In the genomic region with DNA sequence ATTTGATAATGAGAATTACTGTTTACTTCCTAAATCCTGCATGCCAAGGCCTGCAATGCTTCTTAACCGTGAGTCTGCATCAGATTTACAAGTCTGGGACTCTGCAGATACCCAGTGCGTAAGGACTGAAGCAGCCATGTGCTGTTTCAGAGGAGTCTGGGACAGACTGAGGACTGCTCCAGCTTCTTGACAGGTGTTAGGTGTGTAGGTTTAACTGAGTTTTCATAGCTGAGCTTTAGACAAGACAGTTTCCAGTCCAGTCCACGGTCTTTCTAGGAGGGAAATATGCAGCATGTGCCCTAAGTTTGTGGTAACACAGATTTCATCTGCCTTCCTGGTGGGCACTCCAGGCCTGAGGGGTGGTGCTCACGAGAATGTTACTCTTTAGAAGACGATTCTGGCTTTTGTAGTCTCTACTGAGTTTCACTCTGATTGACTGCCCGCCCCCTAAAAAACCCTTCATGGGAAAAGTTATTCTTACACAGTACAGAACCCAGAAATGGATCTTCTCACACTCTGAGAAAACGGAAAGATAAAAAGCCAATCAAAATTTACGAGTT, we compare ENCODE assay signal across 17 mouse cellular contexts. TPM values are rescaled to one million over a fixed set of nuclear protein-coding genes. Genes with fewer than 3 reads are reported as not detected.
DNase-seq lines count a peak whose midpoint lies in the region; ATAC-seq and TF ChIP-seq lines count a peak whose summit lies in the region.
"Had no signal": no experiment of that assay in that cellular context is flagged by ENCODE, and none has a peak within 500 bp of the region (broad histone marks: within the 10 kb centered on the region; RNA-seq: fewer than 3 reads in every experiment).

No protein-coding gene starts in this region.

- peak; percentile 46 for DNase-seq in heart, adult 11 months
- DNase-seq in heart, postnatal 10 days: no peak
- no peak for DNase-seq in spleen, adult 2 months (ENCODE audit: low read depth in 1 of 2, low spot score in 2 of 2)
- DNase-seq in spleen, adult 12 weeks (ENCODE audit: low spot score): no peak
- peak; percentile 18 for DNase-seq in limb, embryonic 10.5 days (ENCODE audit: low spot score)
- DNase-seq in stomach, postnatal 0 days (ENCODE audit: low spot score): peak; percentile 9
- no peak for DNase-seq in midbrain, embryonic 14.5 days
- no peak for DNase-seq in gastrocnemius, adult 18-20 months (ENCODE audit: low spot score)
- DNase-seq: cerebellum, adult 8-10 months; kidney, postnatal 10 days; liver, embryonic 13.5 days; spleen, adult 18-20 months had no signal

- WGBS in spleen, adult 2 months: 63% methylated on average over 8 of the region's 8 CpGs
- 83% methylated on average over 8 of the region's 8 CpGs for WGBS in limb, embryonic 10.5 days
- 59% methylated on average over 8 of the region's 8 CpGs for WGBS in stomach, postnatal 0 days
- 86% methylated on average over 8 of the region's 8 CpGs for WGBS in midbrain, embryonic 14.5 days

- H3K4me2 ChIP-seq in stomach, postnatal 0 days (replicated peaks; ENCODE audit: low read depth): no peak overlapping the region
- no peak overlapping the region for H3K4me2 ChIP-seq in midbrain, embryonic 14.5 days (ENCODE audit: low read length)
- H3K4me2 ChIP-seq: heart, embryonic 13.5 days; liver, embryonic 13.5 days; midbrain, embryonic 13.5 days had no signal

- H3K9ac ChIP-seq in stomach, postnatal 0 days (ENCODE audit: low read length): no peak overlapping the region
- H3K9ac ChIP-seq in midbrain, embryonic 14.5 days (replicated peaks; ENCODE audit: low read length): no peak overlapping the region
- H3K9ac ChIP-seq: heart, embryonic 13.5 days; liver, embryonic 13.5 days; midbrain, embryonic 13.5 days had no signal

- peaks cover 4% of the 10 kb centered on the region for H3K36me3 ChIP-seq in spleen, adult 2 months (ENCODE audit: control insufficient read depth, insufficient read depth, low read length)
- no peaks in the 10 kb centered on the region for H3K36me3 ChIP-seq in limb, embryonic 10.5 days
- H3K36me3 ChIP-seq in stomach, postnatal 0 days (ENCODE audit: control insufficient read depth, insufficient read depth, low read length): no peaks in the 10 kb centered on the region
- no peaks in the 10 kb centered on the region for H3K36me3 ChIP-seq in midbrain, embryonic 14.5 days (ENCODE audit: control insufficient read depth, insufficient read depth, low read length)
- H3K36me3 ChIP-seq: heart, embryonic 13.5 days; liver, embryonic 13.5 days; midbrain, embryonic 13.5 days had no signal

- TF ChIP-seq CTCF in spleen, adult 2 months (IDR thresholded peaks at IDR 0.05; ENCODE audit: extremely low read depth, insufficient read depth, insufficient read length, insufficient replicate concordance): no peak
- TF ChIP-seq CTCF in stomach, postnatal 0 days (IDR thresholded peaks at IDR 0.05; ENCODE audit: low read depth): no peak

- H3K27ac ChIP-seq in spleen, adult 2 months (ENCODE audit: insufficient read depth, low read length): peak overlapping the region; percentile 65
- no peak overlapping the region for H3K27ac ChIP-seq in limb, embryonic 10.5 days
- no peak overlapping the region for H3K27ac ChIP-seq in stomach, postnatal 0 days (replicated peaks)
- no peak overlapping the region for H3K27ac ChIP-seq in midbrain, embryonic 14.5 days (replicated peaks; ENCODE audit: low read depth, low read length)
- H3K27ac ChIP-seq: heart, embryonic 13.5 days; liver, embryonic 13.5 days; midbrain, embryonic 13.5 days had no signal

- H3K9me3 ChIP-seq in limb, embryonic 10.5 days (replicated peaks): no peaks in the 10 kb centered on the region
- H3K9me3 ChIP-seq in stomach, postnatal 0 days (ENCODE audit: control insufficient read depth, low read length): no peaks in the 10 kb centered on the region
- no peaks in the 10 kb centered on the region for H3K9me3 ChIP-seq in midbrain, embryonic 14.5 days (ENCODE audit: control insufficient read depth, low read length)
- H3K9me3 ChIP-seq: liver, embryonic 13.5 days; midbrain, embryonic 13.5 days had no signal

- no peak for TF ChIP-seq EP300 in stomach, postnatal 0 days (optimal IDR thresholded peaks at IDR 0.05)

- no peaks in the 10 kb centered on the region for H3K27me3 ChIP-seq in spleen, adult 2 months (ENCODE audit: control insufficient read depth, insufficient read depth, low read length)
- H3K27me3 ChIP-seq in limb, embryonic 10.5 days (ENCODE audit: low read depth, poor library complexity, severe bottlenecking): no peaks in the 10 kb centered on the region
- H3K27me3 ChIP-seq in stomach, postnatal 0 days (ENCODE audit: control insufficient read depth, insufficient read depth, low read length): no peaks in the 10 kb centered on the region
- H3K27me3 ChIP-seq in midbrain, embryonic 14.5 days (ENCODE audit: control insufficient read depth, insufficient read depth, low read length): no peaks in the 10 kb centered on the region
- H3K27me3 ChIP-seq: heart, embryonic 13.5 days; liver, embryonic 13.5 days; midbrain, embryonic 13.5 days had no signal

- no peak for TF ChIP-seq POLR2A in spleen, adult 2 months (IDR thresholded peaks at IDR 0.05; ENCODE audit: low read depth, low read length)

- ATAC-seq in stomach, postnatal 0 days (ENCODE audit: low FRiP score, low TSS enrichment): no peak
- no peak for ATAC-seq in midbrain, embryonic 14.5 days (ENCODE audit: low FRiP score, low TSS enrichment)
- ATAC-seq: forebrain, embryonic 14.5 days; midbrain, embryonic 13.5 days had no signal

- peaks cover 26% of the 10 kb centered on the region for H3K4me1 ChIP-seq in spleen, adult 2 months (ENCODE audit: control insufficient read depth, insufficient read depth, insufficient read length)
- H3K4me1 ChIP-seq in limb, embryonic 10.5 days: peaks cover 2% of the 10 kb centered on the region; the same call in 1 of the 2 replicates
- H3K4me1 ChIP-seq in stomach, postnatal 0 days (replicated peaks; ENCODE audit: control insufficient read depth, insufficient read depth): no peaks in the 10 kb centered on the region
- no peaks in the 10 kb centered on the region for H3K4me1 ChIP-seq in midbrain, embryonic 14.5 days (ENCODE audit: control insufficient read depth, insufficient read depth, low read length)
- H3K4me1 ChIP-seq: midbrain, embryonic 13.5 days had no signal

- no peak overlapping the region for H3K4me3 ChIP-seq in spleen, adult 2 months (ENCODE audit: extremely low read depth, insufficient read depth, insufficient read length)
- no peak overlapping the region for H3K4me3 ChIP-seq in limb, embryonic 10.5 days
- no peak overlapping the region for H3K4me3 ChIP-seq in stomach, postnatal 0 days (ENCODE audit: low read depth, low read length)
- no peak overlapping the region for H3K4me3 ChIP-seq in midbrain, embryonic 14.5 days (replicated peaks; ENCODE audit: low read depth, low read length)
- H3K4me3 ChIP-seq: heart, embryonic 13.5 days; liver, embryonic 13.5 days; midbrain, embryonic 13.5 days had no signal

- intact Hi-C loops in heart, postnatal 10 days (cut with DNase I): no loop called here

RNA-seq across cellular contexts. Expression of a gene that starts 17.7 kb away (rescaled TPM):
- 1 to 10 TPM; 1.3 TPM for total RNA-seq in heart, postnatal 10 days (2021)
- polyA plus RNA-seq in spleen, adult 2 months (2012; rRNA removed): 19.3 and 21.5 TPM in 2 replicates
- polyA plus RNA-seq in limb, embryonic 10.5 days (2016; fragmentation: Nextera tagmentation; extraction: Ambion mirVana): 2.4 and 2.7 TPM in 2 replicates
- 1.8 and 2.0 TPM in 2 replicates for polyA plus RNA-seq in stomach, postnatal 0 days (2015; fragmentation: Nextera tagmentation; extraction: Ambion mirVana)
- polyA plus RNA-seq in midbrain, embryonic 14.5 days (2014; fragmentation: Nextera tagmentation; extraction: Ambion mirVana): 0.67 and 0.72 TPM in 2 replicates
- under 1 TPM in 1 of 2 experiments, not detected in 1; 0.40 TPM for total RNA-seq in gastrocnemius, adult 18-20 months (2021)

RNA-seq across cellular contexts. Expression of a gene that starts 31.7 kb away (rescaled TPM):
- under 1 TPM; 0.27 to 0.45 TPM for total RNA-seq in heart, postnatal 10 days (2021)
- 91.9 and 111 TPM in 2 replicates for polyA plus RNA-seq in spleen, adult 2 months (2012; rRNA removed)
- polyA plus RNA-seq in limb, embryonic 10.5 days (2016; fragmentation: Nextera tagmentation; extraction: Ambion mirVana): 0.19 and 0.29 TPM in 2 replicates
- polyA plus RNA-seq in stomach, postnatal 0 days (2015; fragmentation: Nextera tagmentation; extraction: Ambion mirVana): 0.06 and 0.08 TPM in 2 replicates
- polyA plus RNA-seq in midbrain, embryonic 14.5 days (2014; fragmentation: Nextera tagmentation; extraction: Ambion mirVana): not detected in 2 replicates
- total RNA-seq in gastrocnemius, adult 18-20 months (2021): not detected
- total RNA-seq: layer of hippocampus, postnatal 14 days; left cerebral cortex, postnatal 14 days had no signal
- polyA plus RNA-seq: forebrain, embryonic 14.5 days; heart, embryonic 13.5 days; liver, embryonic 13.5 days had no signal

Comparison
In these comparisons a context has a peak if more than half of its experiments do, and no peak if none do; other contexts are left out.
1. DNase-seq: peak in heart, adult 11 months (single experiment), limb, embryonic 10.5 days (single experiment) and stomach, postnatal 0 days (single experiment); none in heart, postnatal 10 days (0 of 2), spleen, adult 2 months (0 of 2), spleen, adult 12 weeks (single experiment), midbrain, embryonic 14.5 days (single experiment) and gastrocnemius, adult 18-20 months (single experiment).
2. RNA of a gene that starts 31.7 kb away (polyA plus RNA-seq): 91.9 to 111 TPM in spleen, adult 2 months; 0.19 to 0.29 TPM in limb, embryonic 10.5 days, not detected in midbrain, embryonic 14.5 days and 0.06 to 0.08 TPM in stomach, postnatal 0 days; every median in the first group is over 10 times any median in the second.